Mouse (Mus musculus) lung, embryonic 14.5 days (tissue): ENCODE measurements at regions not wholly inside any gene's neighbourhood (a gene's known extent, or its start where the extent isn't known, plus 50 kb on each side); places are given as distances from the start of the nearest gene placed in this dataset.
A peak's percentile ranks its signal among the peaks of the same experiment; 100 is the strongest.

Experiments
- ATAC-seq: fragments of 200-750 bp; cut with Nextera tagmentation; 2 replicates; pipeline ENCODE4 v1.8.0; 2017; ENCODE audit warnings: mild to moderate bottlenecking, moderate TSS enrichment, moderate library complexity; ENCODE audit not compliant: insufficient read depth
- DNase-seq: peaks from one replicate; pipeline ENCODE4 v3.0.0-alpha.2; 2015
- H3K27ac ChIP-seq: fragments of 300-500 bp; sonication (generic); 2 replicates; pipeline ENCODE4 v1.5.1; 2014; ENCODE audit warnings: low read depth, mild to moderate bottlenecking, moderate library complexity
- H3K27me3 ChIP-seq: fragments of 300-500 bp; sonication (generic); 2 replicates; pipeline ENCODE4 v1.6.1; 2014; ENCODE audit warnings: low read length, control low read depth; ENCODE audit not compliant: insufficient read depth
- H3K36me3 ChIP-seq: fragments of 300-500 bp; sonication (generic); 2 replicates; pipeline ENCODE4 v1.6.1; 2014; ENCODE audit warnings: control low read depth; ENCODE audit not compliant: insufficient read depth
- H3K4me1 ChIP-seq: fragments of 300-500 bp; sonication (generic); 2 replicates; pipeline ENCODE4 v1.6.1; 2014; ENCODE audit warnings: antibody characterized with exemption, control low read depth; ENCODE audit not compliant: insufficient read depth
- H3K4me2 ChIP-seq: fragments of 300-500 bp; sonication (generic); 2 replicates; pipeline ENCODE4 v1.6.1; 2014; ENCODE audit warnings: mild to moderate bottlenecking
- H3K4me3 ChIP-seq: fragments of 300-500 bp; sonication (generic); 2 replicates; pipeline ENCODE4 v1.5.1; 2014; ENCODE audit warnings: low read depth, low read length
- H3K9ac ChIP-seq: fragments of 300-500 bp; sonication (generic); 2 replicates; pipeline ENCODE4 v1.6.1; 2014
- H3K9me3 ChIP-seq: fragments of 300-500 bp; sonication (generic); 2 replicates; pipeline ENCODE4 v1.6.1; 2016; ENCODE audit warnings: low read depth, low read length, control low read depth
- CTCF ChIP-seq: IDR thresholded peaks from 2 replicates; pipeline ENCODE4 v1.5.1; 2016; ENCODE audit warnings: antibody characterized with exemption, low read depth
- WGBS: fragments of 180-500 bp; shearing (Covaris S2); extraction: QIAGEN DNeasy Blood & Tissue Kit; methylation state at CpG from one replicate; pipeline ENCODE4 v1.1.7; 2014; 5-methylcytosine and 5-hydroxymethylcytosine counted together

- Histone ChIP-seq H3K4me2 (no peak overlapping the region), H3K9ac (no peak overlapping the region), H3K36me3 (no peaks in the 10 kb centered on the region), H3K27me3 (no peaks in the 10 kb centered on the region), H3K4me1 (no peaks in the 10 kb centered on the region), H3K27ac (no peak overlapping the region), H3K4me3 (no peak overlapping the region), H3K9me3 (no peaks in the 10 kb centered on the region)
- no peak for DNase-seq
- TF ChIP-seq CTCF: no peak
- ATAC-seq: no peak
- 19% methylated on average over 6 of the region's 6 CpGs for WGBS
These were observed 61.7 kb downstream of the Thnsl1 start for GRCm38 (mm10) chr2:21267149-21267761.

GRCm38 (mm10) chr2:21269989-21270846, 64.7 kb downstream of the Thnsl1 start:
- WGBS: 50% methylated on average over 12 of the region's 12 CpGs
- ATAC-seq (peak; percentile 66; the same call in 1 of the 2 replicates), DNase-seq (peak; percentile 68)

GRCm38 (mm10) chr2:21273416-21273815, 67.9 kb downstream of the Thnsl1 start:
- H3K9me3 ChIP-seq: no peaks in the 10 kb centered on the region
- H3K9ac ChIP-seq: no peak overlapping the region
- no peaks in the 10 kb centered on the region for H3K4me1 ChIP-seq
- DNase-seq (no peak), ATAC-seq (no peak)
- no peak for TF ChIP-seq CTCF
- H3K4me3 ChIP-seq: no peak overlapping the region
- H3K36me3 ChIP-seq: no peaks in the 10 kb centered on the region
- WGBS: 85% methylated on average over 4 of the region's 4 CpGs
- H3K27ac ChIP-seq: no peak overlapping the region
- no peaks in the 10 kb centered on the region for H3K27me3 ChIP-seq
- no peak overlapping the region for H3K4me2 ChIP-seq

More at GRCm38 (mm10) chr2:21269989-21270846, 64.7 kb downstream of the Thnsl1 start:
- no peaks in the 10 kb centered on the region for H3K27me3 ChIP-seq
- H3K4me1 ChIP-seq: no peaks in the 10 kb centered on the region
- H3K9ac ChIP-seq: no peak overlapping the region
- no peak overlapping the region for H3K4me3 ChIP-seq
- H3K4me2 ChIP-seq: no peak overlapping the region
- H3K9me3 ChIP-seq: no peaks in the 10 kb centered on the region
- no peak for TF ChIP-seq CTCF
- no peak overlapping the region for H3K27ac ChIP-seq
- no peaks in the 10 kb centered on the region for H3K36me3 ChIP-seq

DNA sequence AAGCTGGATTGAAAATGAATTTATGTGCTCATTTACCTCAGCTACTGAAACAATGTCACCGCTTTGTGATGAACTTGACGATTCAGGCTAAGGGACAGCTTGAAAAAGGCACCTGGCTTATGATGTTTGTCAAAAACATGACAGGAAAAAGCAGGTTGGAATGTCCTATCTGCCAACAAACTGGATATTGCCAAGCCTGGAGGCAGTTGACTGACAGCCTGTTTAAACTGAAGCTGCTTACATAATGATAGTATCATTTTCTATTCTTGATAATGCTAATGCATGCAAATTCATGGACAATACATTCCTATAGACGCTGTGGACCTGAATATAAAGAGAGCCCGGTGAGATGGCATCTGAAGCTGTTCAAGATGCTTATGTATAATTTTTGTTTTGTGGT, 69.8 kb downstream of the Thnsl1 start:
- Histone ChIP-seq H3K4me2 (no peak overlapping the region), H3K27me3 (no peaks in the 10 kb centered on the region), H3K4me1 (no peaks in the 10 kb centered on the region), H3K36me3 (no peaks in the 10 kb centered on the region), H3K9ac (no peak overlapping the region), H3K27ac (no peak overlapping the region), H3K9me3 (no peaks in the 10 kb centered on the region), H3K4me3 (no peak overlapping the region)
- DNase-seq (no peak), ATAC-seq (no peak)
- TF ChIP-seq CTCF: no peak
- 82% methylated on average over 4 of the region's 4 CpGs for WGBS

DNA sequence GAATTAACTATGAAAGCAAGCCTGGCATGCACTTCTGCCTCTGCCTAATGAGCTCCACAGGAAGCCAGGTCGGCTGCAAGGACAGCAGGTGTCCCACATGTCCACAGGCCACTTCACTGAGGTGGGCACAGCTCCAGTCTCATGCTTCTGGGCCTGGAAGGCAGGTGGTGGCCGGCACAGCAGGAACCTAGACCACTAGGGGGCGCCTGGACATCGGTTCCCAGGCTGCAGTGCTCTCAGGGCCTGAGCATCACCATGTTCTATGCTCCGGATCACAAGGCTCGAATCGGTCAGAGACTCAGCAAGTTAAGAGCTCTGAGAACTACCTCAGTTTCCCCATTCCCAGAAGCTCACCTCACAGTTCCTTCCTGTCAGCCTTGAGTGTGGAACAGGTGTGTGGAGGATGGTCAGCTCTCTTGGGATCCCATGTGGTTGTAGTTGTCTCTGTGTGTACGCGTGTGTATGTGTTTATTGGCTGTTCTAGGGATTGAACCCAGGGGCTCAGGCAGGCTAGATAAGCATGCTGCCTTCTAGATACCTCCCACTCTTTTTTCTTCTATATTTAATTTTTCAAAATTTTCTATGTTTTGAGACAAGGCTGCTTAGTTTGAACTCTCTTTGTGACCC, 75.4 kb downstream of the Thnsl1 start:
- ATAC-seq (peak; percentile 87), DNase-seq (peak; percentile 87)
- Histone ChIP-seq H3K4me3 (no peak overlapping the region), H3K4me1 (no peaks in the 10 kb centered on the region), H3K27ac (no peak overlapping the region), H3K4me2 (no peak overlapping the region), H3K9ac (no peak overlapping the region), H3K36me3 (no peaks in the 10 kb centered on the region), H3K27me3 (no peaks in the 10 kb centered on the region), H3K9me3 (no peaks in the 10 kb centered on the region)
- peak; percentile 93 for TF ChIP-seq CTCF
- WGBS: 28% methylated on average over 9 of the region's 9 CpGs

DNA sequence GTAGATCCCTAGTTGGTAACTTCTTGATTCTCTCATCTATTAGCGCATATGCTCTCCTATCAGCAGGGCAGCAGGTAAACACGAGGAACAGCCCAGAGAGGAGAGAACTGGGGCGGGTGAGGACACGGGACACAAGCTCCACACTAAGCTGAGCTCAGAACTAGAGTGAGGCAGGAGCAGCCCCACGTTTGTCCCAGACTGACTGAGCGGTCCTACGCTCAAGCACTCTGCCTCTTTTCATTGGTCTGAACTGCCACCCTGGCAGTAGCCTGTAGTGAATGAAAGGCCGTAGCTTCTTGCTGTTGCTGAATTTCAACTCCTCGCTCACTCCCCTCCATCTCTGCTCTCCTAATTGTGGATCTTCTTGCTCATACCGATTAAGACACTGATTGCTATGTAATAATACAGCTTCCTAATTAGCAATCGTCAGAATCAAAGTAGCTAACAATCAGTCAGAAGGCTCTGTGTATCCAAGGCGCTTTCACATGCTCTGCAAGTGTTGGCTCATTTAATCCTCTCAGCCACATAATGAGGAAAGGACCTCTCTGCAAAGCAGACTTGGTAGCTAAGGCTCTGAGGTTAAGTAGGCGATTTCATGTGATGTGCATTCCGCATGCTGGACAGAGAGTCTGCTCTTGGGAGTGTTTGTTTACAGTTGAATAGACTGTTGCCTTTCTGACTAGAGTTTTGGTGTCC, 77.1 kb downstream of the Thnsl1 start:
- no peaks in the 10 kb centered on the region for H3K4me1 ChIP-seq
- H3K9ac ChIP-seq: no peak overlapping the region
- no peak for TF ChIP-seq CTCF
- H3K27me3 ChIP-seq: no peaks in the 10 kb centered on the region
- 71% methylated on average over 14 of the region's 14 CpGs for WGBS
- no peak overlapping the region for H3K27ac ChIP-seq
- H3K9me3 ChIP-seq: no peaks in the 10 kb centered on the region
- no peaks in the 10 kb centered on the region for H3K36me3 ChIP-seq
- no peak overlapping the region for H3K4me3 ChIP-seq
- ATAC-seq (no peak), DNase-seq (peak; percentile 4)
- H3K4me2 ChIP-seq: no peak overlapping the region
